Mouse (Mus musculus) ovary, adult 10 weeks (tissue): ENCODE data around the gene D030056L22Rik. TPM values are rescaled to one million over a fixed set of nuclear protein-coding genes. Genes with fewer than 3 reads are reported as not detected.

Experiments used
- polyA plus RNA-seq: library from polyadenylated mRNA; stranded (reverse); fragments of 350-450 nt; fragmentation: Illumina TruSeq; extraction: RNeasy Lipid Tissue Mini Kit (QIAGEN cat#74804); gene quantifications from one replicate; pipeline ENCODE4 v1.2.3, GENCODE M21; 2014

The D030056L22Rik gene
- 97.5 TPM for polyA plus RNA-seq

GRCm38 (mm10) chr19:18712866-18713300 is at the start of gene D030056L22Rik:
TSS of gene D030056L22Rik (plus strand) at chr19:18713193.

GRCm38 (mm10) chr19:18670608-18671007 is 42.4 kb upstream of the D030056L22Rik start, which contains the start of gene Carnmt1:
TSS of gene Carnmt1 (plus strand) at chr19:18670764.

GRCm38 (mm10) chr19:18749598-18750339 is 36.8 kb downstream of the D030056L22Rik start, which contains the start of gene Trpm6:
TSS of gene Trpm6 (plus strand) at chr19:18749983.

Other genes starting within 250 kb of the D030056L22Rik start
- 36.2 TPM for gene Ostf1, start 81.4 kb upstream of the D030056L22Rik start, polyA plus RNA-seq
- gene Nmrk1, start 81.2 kb upstream of the D030056L22Rik start, polyA plus RNA-seq, result 4.0 TPM
- 194 TPM for gene Carnmt1, start 42.4 kb upstream of the D030056L22Rik start, polyA plus RNA-seq
- gene Trpm6, start 36.8 kb downstream of the D030056L22Rik start, polyA plus RNA-seq, result 1.9 TPM